Mouse (Mus musculus): Measurements from ENCODE around the gene Dph1.
"Not testable (repeated sequence)": the region's sequence is repeated elsewhere in the genome, so short reads cannot be mapped to it uniquely, and the experiment has no call there.

Dph1 gene

GRCm38 (mm10) chr11:75201721-75202120, 10.7 kb upstream of the Dph1 start:
- DNase-seq, result no peak

GRCm38 (mm10) chr11:75200935-75201334, 9.9 kb upstream of the Dph1 start:
- peak; percentile 63 for DNase-seq

GRCm38 (mm10) chr11:75199951-75200350, 8.9 kb upstream of the Dph1 start:
- no peak for DNase-seq

- no peak for DNase-seq
Measured at GRCm38 (mm10) chr11:75198792-75199191, 7.8 kb upstream of the Dph1 start.

GRCm38 (mm10) chr11:75197956-75198355, 6.9 kb upstream of the Dph1 start:
- DNase-seq, result no peak

GRCm38 (mm10) chr11:75196131-75196530, 5.1 kb upstream of the Dph1 start:
- DNase-seq, result no peak

GRCm38 (mm10) chr11:75194850-75195461, 3.9 kb upstream of the Dph1 start:
- DNase-seq, result peak; percentile 63

- no peak for DNase-seq
Measured at GRCm38 (mm10) chr11:75194121-75194849, 3.2 kb upstream of the Dph1 start.

GRCm38 (mm10) chr11:75193256-75194071, 2.4 kb upstream of the Dph1 start, which contains the start of gene Rtn4rl1:
Rtn4rl1 (plus strand) TSS chr11:75193783.
- DNase-seq, result peak; percentile 72

- peak; percentile 78 for DNase-seq
Measured at GRCm38 (mm10) chr11:75192336-75193214, 1.5 kb upstream of the Dph1 start.

GRCm38 (mm10) chr11:75191841-75192240, 800 bp upstream of the Dph1 start:
- no peak for DNase-seq

GRCm38 (mm10) chr11:75190371-75190724, 693 bp downstream of the Dph1 start:
- DNase-seq, result peak; percentile 81

- DNase-seq, result no peak
Measured at GRCm38 (mm10) chr11:75189713-75190370, 1.2 kb downstream of the Dph1 start.

GRCm38 (mm10) chr11:75184986-75185385, 6.1 kb downstream of the Dph1 start:
- no peak for DNase-seq

- DNase-seq, result no peak
Measured at GRCm38 (mm10) chr11:75184573-75184972, 6.5 kb downstream of the Dph1 start.

GRCm38 (mm10) chr11:75183917-75184570, 7.0 kb downstream of the Dph1 start:
- DNase-seq, result no peak

- peak; percentile 90 for DNase-seq
Measured at GRCm38 (mm10) chr11:75178672-75179208, 12.3 kb downstream of the Dph1 start, which contains the start of gene Ovca2. Ovca2 (minus strand) TSS chr11:75178835.

GRCm38 (mm10) chr11:75178011-75178410, 13.0 kb downstream of the Dph1 start:
- no peak for DNase-seq

GRCm38 (mm10) chr11:75174574-75174973, 16.5 kb downstream of the Dph1 start:
- DNase-seq, result not testable (repeated sequence)

- DNase-seq, result no peak
Measured at GRCm38 (mm10) chr11:75173799-75174165, 17.3 kb downstream of the Dph1 start.

GRCm38 (mm10) chr11:75173095-75173798, 17.8 kb downstream of the Dph1 start:
- peak; percentile 96 for DNase-seq

All from right cerebral cortex, postnatal 14 days (tissue).